Mouse (Mus musculus): ENCODE data around the gene Ldlrad3.

GRCm38 (mm10) chr2:102005377-102006007 is 180.7 kb downstream of the Ldlrad3 start:
- TF ChIP-seq CTCF (IDR thresholded peaks at IDR 0.05; ENCODE audit: low read depth) (no peak), EP300 (IDR thresholded peaks at IDR 0.05; ENCODE audit: low read depth) (no peak)

All from liver, postnatal 0 days (tissue).